Mouse (Mus musculus) forebrain, embryonic 15.5 days (tissue): Measurements from ENCODE around the gene Mdga1. TPM values are rescaled to one million over a fixed set of nuclear protein-coding genes. Genes with fewer than 3 reads are reported as not detected.

Experiments
- ATAC-seq: fragments of 200-750 bp; cut with Nextera tagmentation; replicated peaks from 2 replicates; pipeline ENCODE4 v1.8.0; 2017; ENCODE audit warnings: mild to moderate bottlenecking, moderate TSS enrichment, moderate library complexity
- H3K27ac ChIP-seq: fragments of 300-500 bp; sonication (generic); replicated peaks from 2 replicates; pipeline ENCODE4 v1.5.1; 2015; ENCODE audit warnings: mild to moderate bottlenecking, inconsistent platforms
- H3K27me3 ChIP-seq: fragments of 300-500 bp; sonication (generic); 2 replicates; pipeline ENCODE4 v1.6.1; 2015; ENCODE audit warnings: inconsistent platforms
- H3K36me3 ChIP-seq: fragments of 300-500 bp; sonication (generic); 2 replicates; pipeline ENCODE4 v1.6.1; 2015; ENCODE audit warnings: mild to moderate bottlenecking, inconsistent platforms
- H3K4me1 ChIP-seq: fragments of 300-500 bp; sonication (generic); 2 replicates; pipeline ENCODE4 v1.6.1; 2015; ENCODE audit warnings: inconsistent platforms
- H3K4me2 ChIP-seq: fragments of 300-500 bp; sonication (generic); replicated peaks from 2 replicates; pipeline ENCODE4 v1.6.1; 2015; ENCODE audit warnings: mild to moderate bottlenecking, inconsistent platforms
- H3K4me3 ChIP-seq: fragments of 300-500 bp; sonication (generic); 2 replicates; pipeline ENCODE4 v1.5.1; 2015; ENCODE audit warnings: mild to moderate bottlenecking, inconsistent platforms
- H3K9ac ChIP-seq: fragments of 300-500 bp; sonication (generic); replicated peaks from 2 replicates; pipeline ENCODE4 v1.6.1; 2015; ENCODE audit warnings: mild to moderate bottlenecking, inconsistent platforms
- H3K9me3 ChIP-seq: fragments of 300-500 bp; sonication (generic); 2 replicates; pipeline ENCODE4 v1.6.1; 2016; ENCODE audit warnings: inconsistent platforms
- WGBS: fragments of 180-500 bp; shearing (Covaris S2); methylation state at CpG from one replicate; pipeline ENCODE4 v1.1.7; 2015; ENCODE audit warnings: mixed read lengths; 5-methylcytosine and 5-hydroxymethylcytosine counted together
- polyA plus RNA-seq: library from polyadenylated mRNA; unstranded; fragments of >200 nt; fragmentation: Nextera tagmentation; extraction: Ambion mirVana; gene quantifications from 2 replicates; pipeline ENCODE4 v1.2.1, GENCODE M21; 2015

Gene Mdga1
- polyA plus RNA-seq, 1 experiment from 2014 or later, result 13.4 TPM

GRCm38 (mm10) chr17:29848793-29849435, 121.0 kb downstream of the Mdga1 start:
- Histone ChIP-seq H3K4me3 (no peak overlapping the region), H3K4me2 (no peak overlapping the region), H3K36me3 (peaks cover 4% of the 10 kb centered on the region; the same call in 1 of the 2 replicates), H3K4me1 (peaks cover 12% of the 10 kb centered on the region), H3K9me3 (no peaks in the 10 kb centered on the region), H3K27ac (no peak overlapping the region), H3K27me3 (no peaks in the 10 kb centered on the region), H3K9ac (no peak overlapping the region)
- 32% methylated on average over 17 of the region's 17 CpGs for WGBS
- peak; percentile 47 for ATAC-seq

GRCm38 (mm10) chr17:29847291-29847690, 122.6 kb downstream of the Mdga1 start:
- Histone ChIP-seq H3K4me1 (peaks cover 10% of the 10 kb centered on the region), H3K27ac (no peak overlapping the region), H3K36me3 (peaks cover 4% of the 10 kb centered on the region; the same call in 1 of the 2 replicates), H3K27me3 (no peaks in the 10 kb centered on the region), H3K9me3 (no peaks in the 10 kb centered on the region), H3K4me2 (no peak overlapping the region), H3K9ac (no peak overlapping the region), H3K4me3 (no peak overlapping the region)
- no peak for ATAC-seq
- WGBS, result 70% methylated on average over 8 of the region's 8 CpGs

DNA sequence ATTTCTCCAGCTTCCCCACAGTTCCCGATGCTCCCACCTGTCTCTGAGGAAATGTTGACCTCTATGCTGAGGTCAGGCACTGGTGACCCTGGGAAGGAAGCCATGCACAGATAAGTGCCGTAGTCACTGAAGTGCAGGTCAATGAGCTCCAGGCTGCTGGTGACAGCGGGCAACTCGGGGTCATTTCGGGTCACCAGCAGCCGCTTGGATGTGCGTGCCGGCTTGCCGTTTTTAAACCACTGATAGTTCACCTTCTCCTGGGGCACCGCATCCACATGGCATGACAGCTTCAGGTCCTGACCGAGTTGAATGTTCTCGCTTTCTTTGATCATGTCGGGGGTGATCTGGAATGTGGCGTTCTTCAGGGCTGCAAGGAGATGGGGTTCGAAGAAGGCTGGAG, 123.6 kb downstream of the Mdga1 start:
- 88% methylated on average over 15 of the region's 15 CpGs for WGBS
- Histone ChIP-seq H3K9ac (no peak overlapping the region), H3K4me3 (no peak overlapping the region), H3K27me3 (no peaks in the 10 kb centered on the region), H3K36me3 (no peaks in the 10 kb centered on the region; the same call in 1 of the 2 replicates), H3K4me2 (no peak overlapping the region), H3K27ac (no peak overlapping the region), H3K4me1 (peaks cover 18% of the 10 kb centered on the region), H3K9me3 (no peaks in the 10 kb centered on the region)
- no peak for ATAC-seq

DNA sequence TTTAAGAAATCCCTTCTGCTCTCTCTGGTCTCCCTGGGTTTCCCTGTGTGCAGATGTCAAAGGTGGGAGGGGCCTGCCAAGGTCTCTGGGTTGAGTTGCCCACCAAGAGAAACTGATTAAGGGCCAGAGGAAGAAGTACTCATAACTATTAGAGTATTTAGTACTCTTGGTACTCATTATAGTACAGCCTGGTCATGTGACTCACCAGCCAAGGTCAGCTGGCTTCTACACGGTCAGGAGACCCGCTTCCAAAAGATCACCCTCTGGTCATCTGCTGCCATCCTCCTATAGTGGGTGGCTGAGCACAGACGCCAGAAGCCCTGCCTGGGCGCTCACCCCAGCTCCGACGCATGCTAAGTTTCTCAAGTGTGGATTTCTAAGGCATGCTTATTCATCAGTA, 124.9 kb downstream of the Mdga1 start:
- Histone ChIP-seq H3K9me3 (no peaks in the 10 kb centered on the region), H3K4me3 (no peak overlapping the region), H3K27ac (no peak overlapping the region), H3K27me3 (no peaks in the 10 kb centered on the region), H3K36me3 (no peaks in the 10 kb centered on the region), H3K9ac (no peak overlapping the region), H3K4me2 (no peak overlapping the region), H3K4me1 (peaks cover 18% of the 10 kb centered on the region)
- no peak for ATAC-seq
- 96% methylated on average over 6 of the region's 6 CpGs for WGBS

GRCm38 (mm10) chr17:29843419-29844162, 126.3 kb downstream of the Mdga1 start:
- no peaks in the 10 kb centered on the region for H3K27me3 ChIP-seq
- peaks cover 25% of the 10 kb centered on the region for H3K4me1 ChIP-seq
- 80% methylated on average over 7 of the region's 7 CpGs for WGBS
- ATAC-seq, result no peak
- H3K9ac ChIP-seq, result no peak overlapping the region; the same call in 1 of the 2 replicates
- no peak overlapping the region for H3K4me2 ChIP-seq
- no peak overlapping the region for H3K4me3 ChIP-seq
- H3K27ac ChIP-seq, result no peak overlapping the region
- H3K36me3 ChIP-seq, result no peaks in the 10 kb centered on the region
- H3K9me3 ChIP-seq, result no peaks in the 10 kb centered on the region

DNA sequence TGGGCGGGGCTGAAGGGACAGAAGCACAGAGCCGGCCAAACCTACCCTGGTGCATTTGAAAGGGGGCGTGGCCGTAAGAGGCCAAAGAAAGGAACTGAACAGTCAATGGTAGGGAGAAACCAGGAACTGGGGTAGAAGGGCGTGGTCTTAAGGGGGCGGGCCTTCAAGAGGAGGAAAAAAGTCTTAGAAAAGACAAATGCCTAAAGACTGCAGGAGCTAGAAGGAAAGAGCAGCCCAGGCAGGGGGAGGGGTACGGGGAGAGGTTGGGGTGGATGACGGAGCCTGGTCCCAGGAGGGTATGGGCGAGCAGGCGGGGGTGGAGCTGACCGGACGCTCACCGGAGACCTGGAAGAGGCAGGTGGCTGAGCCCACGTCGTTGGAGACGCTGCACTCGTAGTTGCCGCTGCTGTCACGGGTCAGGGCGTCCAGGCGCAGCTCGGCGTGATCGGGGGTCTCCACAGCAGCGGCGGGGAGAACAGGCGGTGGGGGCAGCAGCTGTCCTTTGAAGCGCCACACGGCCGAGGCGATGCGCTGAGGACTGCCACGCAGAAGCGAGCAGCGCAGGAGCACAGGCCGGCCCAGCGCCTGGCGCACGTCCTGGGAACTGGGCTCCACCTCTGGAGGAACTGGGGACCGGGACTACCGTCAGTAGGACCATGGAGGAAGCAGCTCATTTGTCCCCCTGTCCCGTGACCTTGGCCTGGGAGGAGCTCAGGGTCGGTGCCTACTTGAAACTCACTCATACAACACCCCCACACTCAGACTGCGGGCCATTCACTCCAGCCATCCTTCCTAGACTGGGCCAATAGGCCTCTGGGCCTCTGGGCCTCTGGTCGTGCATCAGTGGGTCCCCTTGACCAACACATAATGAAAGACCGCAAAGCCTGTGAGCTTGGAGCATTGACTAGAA, 127.9 kb downstream of the Mdga1 start:
- ATAC-seq, result peak; percentile 39
- H3K4me3 ChIP-seq, result peak overlapping the region; percentile 34

DNA sequence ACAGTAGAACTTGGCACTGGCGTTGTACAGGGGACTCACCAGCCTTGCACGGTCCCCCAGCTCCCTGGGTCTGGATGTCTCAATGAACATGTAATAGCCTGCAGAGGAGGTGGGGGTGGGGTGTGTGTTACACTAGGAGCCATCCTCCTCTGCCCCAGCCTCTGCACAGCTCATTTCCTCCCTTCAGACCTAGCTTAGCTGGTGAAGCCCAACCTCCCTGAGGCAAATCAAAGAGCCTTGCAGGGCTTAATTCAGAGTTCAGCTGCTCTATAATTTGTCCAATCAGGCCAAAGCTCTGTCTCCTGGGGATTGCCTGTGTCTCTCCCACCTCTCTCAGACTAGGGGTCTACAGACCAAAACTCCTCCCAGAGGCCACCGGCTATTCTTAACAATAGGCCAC, 131.9 kb downstream of the Mdga1 start:
- Histone ChIP-seq H3K9ac (no peak overlapping the region), H3K4me1 (peaks cover 54% of the 10 kb centered on the region), H3K9me3 (no peaks in the 10 kb centered on the region), H3K27me3 (no peaks in the 10 kb centered on the region), H3K36me3 (no peaks in the 10 kb centered on the region), H3K27ac (0 out of 2 replicates have a peak overlapping the region, but pooled peaks have one; percentile 4), H3K4me3 (no peak overlapping the region), H3K4me2 (no peak overlapping the region)
- no peak for ATAC-seq
- 28% methylated on average over 3 of the region's 3 CpGs for WGBS

More for the DNA sequence above, 127.9 kb downstream of the Mdga1 start:
- Histone ChIP-seq H3K9ac (peak overlapping the region; percentile 31), H3K9me3 (no peaks in the 10 kb centered on the region), H3K27me3 (no peaks in the 10 kb centered on the region), H3K27ac (no peak overlapping the region), H3K4me1 (peaks cover 39% of the 10 kb centered on the region), H3K4me2 (peak overlapping the region; percentile 62), H3K36me3 (no peaks in the 10 kb centered on the region)
- 8% methylated on average over 46 of the region's 46 CpGs for WGBS

DNA sequence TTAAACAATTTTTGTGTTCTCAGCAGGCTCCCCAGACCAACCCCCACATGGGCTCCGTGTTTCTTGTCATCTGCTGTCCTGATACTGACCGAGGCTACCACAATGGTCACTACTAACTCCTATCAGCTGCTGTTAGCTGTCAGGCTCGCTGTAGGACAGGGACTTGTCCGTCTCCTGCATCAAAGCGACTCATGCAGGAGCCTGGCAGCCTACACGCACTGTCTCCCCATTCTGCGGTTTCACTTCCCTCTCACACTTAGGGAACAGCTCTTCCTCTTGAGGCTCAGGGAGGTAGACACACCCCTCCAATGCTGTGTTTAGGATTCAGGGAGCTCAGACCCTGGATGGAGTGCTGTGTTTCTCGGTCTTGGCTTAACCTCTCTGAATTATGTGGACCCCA, 132.4 kb downstream of the Mdga1 start:
- Histone ChIP-seq H3K9me3 (no peaks in the 10 kb centered on the region), H3K4me1 (peaks cover 53% of the 10 kb centered on the region), H3K27ac (0 out of 2 replicates have a peak overlapping the region, but pooled peaks have one; percentile 4), H3K4me2 (no peak overlapping the region), H3K27me3 (no peaks in the 10 kb centered on the region), H3K9ac (no peak overlapping the region), H3K36me3 (no peaks in the 10 kb centered on the region), H3K4me3 (no peak overlapping the region)
- ATAC-seq, result no peak
- WGBS, result 73% methylated on average over 8 of the region's 8 CpGs

DNA sequence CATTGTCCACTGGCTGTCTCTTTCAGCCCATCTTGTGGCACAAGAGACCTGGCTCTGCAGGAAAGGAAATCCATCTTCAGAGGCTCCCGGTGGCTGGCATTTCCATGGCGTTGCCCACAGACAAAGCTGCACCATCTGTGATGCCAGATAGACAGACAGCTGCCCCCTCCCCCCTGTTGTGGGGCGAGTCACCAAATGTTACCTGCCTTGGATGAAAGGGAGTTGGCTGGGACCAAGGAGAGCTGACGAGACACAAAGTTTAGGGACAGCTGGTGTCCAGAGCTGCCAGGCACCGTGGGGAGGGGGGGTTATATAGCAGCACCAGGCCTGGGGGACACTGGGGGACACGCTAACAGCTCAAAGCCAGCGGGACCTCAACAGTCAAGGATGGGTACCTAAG, 135.1 kb downstream of the Mdga1 start:
- H3K27ac ChIP-seq, result peak overlapping the region; percentile 94
- WGBS, result 47% methylated on average over 7 of the region's 7 CpGs
- no peak overlapping the region for H3K4me3 ChIP-seq
- peak; percentile 61 for ATAC-seq
- H3K9me3 ChIP-seq, result no peaks in the 10 kb centered on the region
- no peak overlapping the region for H3K4me2 ChIP-seq
- no peaks in the 10 kb centered on the region for H3K27me3 ChIP-seq
- H3K36me3 ChIP-seq, result no peaks in the 10 kb centered on the region
- H3K9ac ChIP-seq, result no peak overlapping the region
- peaks cover 44% of the 10 kb centered on the region for H3K4me1 ChIP-seq

DNA sequence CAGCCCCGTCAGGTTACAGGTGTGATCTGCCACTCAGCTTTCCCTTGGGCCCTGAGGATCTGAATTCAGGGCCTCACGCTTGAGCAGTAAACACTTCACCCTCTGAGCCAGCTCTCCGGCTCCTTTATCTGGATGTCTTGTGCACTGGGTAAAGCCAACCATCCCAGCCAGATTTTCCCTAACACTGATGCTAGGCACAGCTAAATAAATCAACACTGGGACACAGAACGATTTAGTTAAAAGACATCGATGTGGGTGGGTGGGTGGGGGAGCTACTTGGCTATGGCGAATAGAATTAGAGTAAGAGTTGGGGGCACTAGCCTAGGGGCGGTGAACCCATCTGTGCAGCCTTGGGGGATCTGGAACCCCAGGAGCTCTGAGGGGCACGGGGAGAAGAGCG, 135.6 kb downstream of the Mdga1 start:
- H3K36me3 ChIP-seq, result no peaks in the 10 kb centered on the region
- H3K27ac ChIP-seq, result peak overlapping the region; percentile 94
- ATAC-seq, result peak; percentile 66
- H3K9me3 ChIP-seq, result no peaks in the 10 kb centered on the region
- no peak overlapping the region for H3K4me2 ChIP-seq
- no peak overlapping the region for H3K4me3 ChIP-seq
- 51% methylated on average over 9 of the region's 9 CpGs for whole genome bisulfite sequencing
- no peaks in the 10 kb centered on the region for H3K27me3 ChIP-seq
- H3K9ac ChIP-seq, result no peak overlapping the region
- peaks cover 43% of the 10 kb centered on the region for H3K4me1 ChIP-seq

- Histone ChIP-seq H3K4me1 (peaks cover 23% of the 10 kb centered on the region), H3K9ac (no peak overlapping the region), H3K27me3 (no peaks in the 10 kb centered on the region), H3K4me3 (no peak overlapping the region), H3K27ac (no peak overlapping the region), H3K9me3 (no peaks in the 10 kb centered on the region), H3K36me3 (no peaks in the 10 kb centered on the region), H3K4me2 (no peak overlapping the region)
- WGBS, result 96% methylated on average over 11 of the region's 11 CpGs
- no peak for ATAC-seq
Measured at GRCm38 (mm10) chr17:29831696-29832095, 138.2 kb downstream of the Mdga1 start.

- Histone ChIP-seq H3K4me3 (no peak overlapping the region), H3K4me1 (peaks cover 10% of the 10 kb centered on the region), H3K36me3 (no peaks in the 10 kb centered on the region), H3K27me3 (no peaks in the 10 kb centered on the region), H3K4me2 (no peak overlapping the region), H3K27ac (no peak overlapping the region), H3K9ac (no peak overlapping the region), H3K9me3 (no peaks in the 10 kb centered on the region)
- ATAC-seq, result no peak
- 69% methylated on average over 7 of the region's 7 CpGs for WGBS
Measured at GRCm38 (mm10) chr17:29829136-29829535, 140.8 kb downstream of the Mdga1 start.
